16 mouse cellular contexts compared by ENCODE assay signal in genomic region chr12:85185810-85186209, GRCm38 (mm10). TPM values are rescaled to one million over a fixed set of nuclear protein-coding genes. Genes with fewer than 3 reads are reported as not detected.
DNase-seq lines count a peak whose midpoint lies in the region; ATAC-seq and TF ChIP-seq lines count a peak whose summit lies in the region.
"Had no signal": no experiment of that assay in that cellular context is flagged by ENCODE, and none has a peak within 500 bp of the region (broad histone marks: within the 10 kb centered on the region; RNA-seq: fewer than 3 reads in every experiment).

No protein-coding gene starts in this region.

- no peak for TF ChIP-seq EP300 in lung, postnatal 0 days (IDR thresholded peaks at IDR 0.05)

- peak overlapping the region; percentile 44; the same call in 1 of the 2 replicates for H3K27ac ChIP-seq in embryonic fibroblast, embryonic 13.5 days (ENCODE audit: insufficient read depth, low read length)
- H3K27ac ChIP-seq in heart, embryonic 15.5 days, result peak overlapping the region; percentile 59
- peak overlapping the region; percentile 68 for H3K27ac ChIP-seq in stomach, embryonic 16.5 days (ENCODE audit: low read length)
- no peak overlapping the region for H3K27ac ChIP-seq in lung, postnatal 0 days (ENCODE audit: low read length)
- no peak overlapping the region for H3K27ac ChIP-seq in midbrain, postnatal 0 days (ENCODE audit: low read depth, low read length)
- H3K27ac ChIP-seq: liver, embryonic 15.5 days; macrophage; midbrain, embryonic 13.5 days had no signal

- no peak overlapping the region for H3K4me2 ChIP-seq in heart, embryonic 15.5 days
- no peak overlapping the region for H3K4me2 ChIP-seq in stomach, embryonic 16.5 days (ENCODE audit: low read depth, low read length)
- no peak overlapping the region for H3K4me2 ChIP-seq in lung, postnatal 0 days (replicated peaks; ENCODE audit: low read depth, low read length)
- no peak overlapping the region for H3K4me2 ChIP-seq in midbrain, postnatal 0 days (ENCODE audit: low read depth, low read length, poor library complexity, severe bottlenecking)
- H3K4me2 ChIP-seq: liver, embryonic 15.5 days; midbrain, embryonic 13.5 days had no signal

- TF ChIP-seq CTCF in embryonic fibroblast, embryonic 13.5 days (IDR thresholded peaks at IDR 0.05; ENCODE audit: borderline replicate concordance, insufficient read depth, low read length), result no peak
- no peak for TF ChIP-seq CTCF in lung, postnatal 0 days (IDR thresholded peaks at IDR 0.05)
- no peak for TF ChIP-seq CTCF in midbrain, postnatal 0 days (IDR thresholded peaks at IDR 0.05)

- WGBS in heart, embryonic 15.5 days, result 32% methylated on average over 8 of the region's 8 CpGs
- 44% methylated on average over 8 of the region's 8 CpGs for WGBS in stomach, embryonic 16.5 days
- WGBS in lung, postnatal 0 days, result 51% methylated on average over 8 of the region's 8 CpGs
- WGBS in midbrain, postnatal 0 days, result 71% methylated on average over 8 of the region's 8 CpGs

- peak; percentile 61 for DNase-seq in gastrocnemius, postnatal 14 days
- no peak for DNase-seq in gastrocnemius, postnatal 25 days
- no peak for DNase-seq in lung, postnatal 0 days (ENCODE audit: low spot score)
- DNase-seq in midbrain, postnatal 0 days (ENCODE audit: low spot score), result no peak
- DNase-seq: adrenal gland, postnatal 25 days; kidney, postnatal 14 days; right cerebral cortex, postnatal 25 days; thymus, postnatal 25 days had no signal

- peaks cover 9% of the 10 kb centered on the region for H3K4me1 ChIP-seq in embryonic fibroblast, embryonic 13.5 days (ENCODE audit: control insufficient read depth, insufficient read depth, low read length)
- peaks cover 29% of the 10 kb centered on the region for H3K4me1 ChIP-seq in heart, embryonic 15.5 days (replicated peaks)
- peaks cover 16% of the 10 kb centered on the region for H3K4me1 ChIP-seq in stomach, embryonic 16.5 days (ENCODE audit: control insufficient read depth, insufficient read depth, low read length)
- no peaks in the 10 kb centered on the region for H3K4me1 ChIP-seq in lung, postnatal 0 days (ENCODE audit: insufficient read depth, low read depth, low read length)
- H3K4me1 ChIP-seq in midbrain, postnatal 0 days (ENCODE audit: insufficient read depth, low read length), result no peaks in the 10 kb centered on the region
- H3K4me1 ChIP-seq: liver, embryonic 15.5 days had no signal

- no peak overlapping the region for H3K4me3 ChIP-seq in embryonic fibroblast, embryonic 13.5 days (ENCODE audit: insufficient read depth, low read length)
- no peak overlapping the region for H3K4me3 ChIP-seq in heart, embryonic 15.5 days
- no peak overlapping the region for H3K4me3 ChIP-seq in stomach, embryonic 16.5 days (replicated peaks; ENCODE audit: low read length)
- no peak overlapping the region for H3K4me3 ChIP-seq in lung, postnatal 0 days (ENCODE audit: low read depth, low read length)
- H3K4me3 ChIP-seq in midbrain, postnatal 0 days (ENCODE audit: low read depth, low read length), result no peak overlapping the region
- H3K4me3 ChIP-seq: liver, embryonic 15.5 days; midbrain, embryonic 13.5 days had no signal

- intact Hi-C loops in gastrocnemius, postnatal 14 days (cut with DNase I; ENCODE audit: low total_unique reads), result no loop called here

- no peaks in the 10 kb centered on the region for H3K9me3 ChIP-seq in heart, embryonic 15.5 days (replicated peaks)
- H3K9me3 ChIP-seq in stomach, embryonic 16.5 days (replicated peaks; ENCODE audit: control insufficient read depth, low read length), result no peaks in the 10 kb centered on the region
- H3K9me3 ChIP-seq in lung, postnatal 0 days (ENCODE audit: low read length), result no peaks in the 10 kb centered on the region
- H3K9me3 ChIP-seq in midbrain, postnatal 0 days (ENCODE audit: low read length), result no peaks in the 10 kb centered on the region
- H3K9me3 ChIP-seq: liver, embryonic 15.5 days; midbrain, embryonic 13.5 days had no signal

- no peak overlapping the region for H3K9ac ChIP-seq in heart, embryonic 15.5 days
- peak overlapping the region; percentile 39; the same call in 1 of the 2 replicates for H3K9ac ChIP-seq in stomach, embryonic 16.5 days (ENCODE audit: low read length)
- H3K9ac ChIP-seq in lung, postnatal 0 days (replicated peaks; ENCODE audit: low read depth), result no peak overlapping the region
- H3K9ac ChIP-seq in midbrain, postnatal 0 days (replicated peaks; ENCODE audit: low read length, poor library complexity, severe bottlenecking), result no peak overlapping the region
- H3K9ac ChIP-seq: liver, embryonic 15.5 days; midbrain, embryonic 13.5 days had no signal

- H3K36me3 ChIP-seq in heart, embryonic 15.5 days, result no peaks in the 10 kb centered on the region
- no peaks in the 10 kb centered on the region for H3K36me3 ChIP-seq in stomach, embryonic 16.5 days (ENCODE audit: control insufficient read depth, insufficient read depth, low read length)
- H3K36me3 ChIP-seq in lung, postnatal 0 days (ENCODE audit: insufficient read depth, low read length), result no peaks in the 10 kb centered on the region
- H3K36me3 ChIP-seq in midbrain, postnatal 0 days (ENCODE audit: insufficient read depth, low read length), result no peaks in the 10 kb centered on the region
- H3K36me3 ChIP-seq: liver, embryonic 15.5 days; midbrain, embryonic 13.5 days had no signal

- no peak for TF ChIP-seq POLR2A in embryonic fibroblast, embryonic 13.5 days (IDR thresholded peaks at IDR 0.05; ENCODE audit: low read depth, low read length)

- ATAC-seq in heart, embryonic 15.5 days (replicated peaks; ENCODE audit: insufficient number of reproducible peaks, insufficient read depth, low FRiP score, low read depth), result peak; percentile 67
- ATAC-seq in stomach, embryonic 16.5 days (ENCODE audit: insufficient read depth, low FRiP score), result peak; percentile 59; the same call in 1 of the 2 replicates
- ATAC-seq in lung, postnatal 0 days, result no peak
- no peak for ATAC-seq in granulocyte monocyte progenitor cell, adult 5-6 weeks (replicated peaks; ENCODE audit: poor library complexity, severe bottlenecking)
- ATAC-seq in midbrain, postnatal 0 days (ENCODE audit: low FRiP score), result no peak
- ATAC-seq: forebrain, embryonic 16.5 days; midbrain, embryonic 13.5 days had no signal

- H3K27me3 ChIP-seq in heart, embryonic 15.5 days, result peaks cover 3% of the 10 kb centered on the region; the same call in 1 of the 2 replicates
- no peaks in the 10 kb centered on the region for H3K27me3 ChIP-seq in stomach, embryonic 16.5 days (ENCODE audit: control insufficient read depth, insufficient read depth, low read length)
- no peaks in the 10 kb centered on the region for H3K27me3 ChIP-seq in lung, postnatal 0 days (replicated peaks; ENCODE audit: insufficient read depth, low read length)
- H3K27me3 ChIP-seq in midbrain, postnatal 0 days (ENCODE audit: insufficient read depth, low read length), result no peaks in the 10 kb centered on the region

RNA-seq across cellular contexts. Expression of gene Pgf, which starts 8.2 kb away (rescaled TPM):
- total RNA-seq in gastrocnemius, postnatal 14 days (2021), result 1 to 10 TPM; 2.2 to 2.3 TPM
- total RNA-seq in gastrocnemius, postnatal 25 days (2021), result 1 to 10 TPM; 1.3 to 1.8 TPM
- polyA plus RNA-seq in embryonic fibroblast, embryonic 13.5 days (2011; ENCODE audit: insufficient read length, low read depth, missing spikeins), result 3.7 and 6.6 TPM in 2 replicates
- 8.9 and 9.5 TPM in 2 replicates for polyA plus RNA-seq in heart, embryonic 15.5 days (2015; fragmentation: Nextera tagmentation; extraction: Ambion mirVana)
- polyA plus RNA-seq in stomach, embryonic 16.5 days (2015; fragmentation: Nextera tagmentation; extraction: Ambion mirVana), result 14.9 and 16.3 TPM in 2 replicates
- polyA plus RNA-seq in lung, postnatal 0 days (2015; fragmentation: Nextera tagmentation; extraction: Ambion mirVana), result 12.7 and 19.0 TPM in 2 replicates
- not detected in 2 replicates for total RNA-seq in granulocyte monocyte progenitor cell, adult 5-6 weeks (2014; fragmentation: Nextera tagmentation)
- total RNA-seq in granulocyte monocyte progenitor cell, adult 5-6 weeks (2017), result not detected in 2 replicates
- total RNA-seq in midbrain, postnatal 0 days (2014; rRNA removed), result 3.4 and 6.0 TPM in 2 replicates
- 9.1 and 9.4 TPM in 2 replicates for polyA plus RNA-seq in midbrain, postnatal 0 days (2015; fragmentation: Nextera tagmentation; extraction: Ambion mirVana)

RNA-seq across cellular contexts. Expression of gene Eif2b2, which starts 33.5 kb away (rescaled TPM):
- 10 to 100 TPM; 75.6 to 77.1 TPM for total RNA-seq in gastrocnemius, postnatal 14 days (2021)
- 10 to 100 TPM; 47.1 to 54.2 TPM for total RNA-seq in gastrocnemius, postnatal 25 days (2021)
- 51.1 and 54.8 TPM in 2 replicates for polyA plus RNA-seq in embryonic fibroblast, embryonic 13.5 days (2011; ENCODE audit: insufficient read length, low read depth, missing spikeins)
- polyA plus RNA-seq in heart, embryonic 15.5 days (2015; fragmentation: Nextera tagmentation; extraction: Ambion mirVana), result 50.1 and 62.3 TPM in 2 replicates
- 72.9 and 82.5 TPM in 2 replicates for polyA plus RNA-seq in stomach, embryonic 16.5 days (2015; fragmentation: Nextera tagmentation; extraction: Ambion mirVana)
- polyA plus RNA-seq in lung, postnatal 0 days (2015; fragmentation: Nextera tagmentation; extraction: Ambion mirVana), result 58.7 and 64.9 TPM in 2 replicates
- 51.8 and 89.9 TPM in 2 replicates for total RNA-seq in granulocyte monocyte progenitor cell, adult 5-6 weeks (2014; fragmentation: Nextera tagmentation)
- 44.0 and 61.7 TPM in 2 replicates for total RNA-seq in granulocyte monocyte progenitor cell, adult 5-6 weeks (2017)
- 43.1 and 65.3 TPM in 2 replicates for total RNA-seq in midbrain, postnatal 0 days (2014; rRNA removed)
- 79.5 and 82.5 TPM in 2 replicates for polyA plus RNA-seq in midbrain, postnatal 0 days (2015; fragmentation: Nextera tagmentation; extraction: Ambion mirVana)

RNA-seq across cellular contexts. Expression of gene Rps6kl1, which starts 34.7 kb away (rescaled TPM):
- total RNA-seq in gastrocnemius, postnatal 14 days (2021), result under 1 TPM; 0.51 to 0.89 TPM
- total RNA-seq in gastrocnemius, postnatal 25 days (2021), result 1 to 10 TPM in 1 of 2 experiments, under 1 TPM in 1; 0.95 to 1.1 TPM
- not detected in 2 replicates for polyA plus RNA-seq in embryonic fibroblast, embryonic 13.5 days (2011; ENCODE audit: insufficient read length, low read depth, missing spikeins)
- polyA plus RNA-seq in heart, embryonic 15.5 days (2015; fragmentation: Nextera tagmentation; extraction: Ambion mirVana), result 0.87 and 1.9 TPM in 2 replicates
- 1.3 and 1.8 TPM in 2 replicates for polyA plus RNA-seq in stomach, embryonic 16.5 days (2015; fragmentation: Nextera tagmentation; extraction: Ambion mirVana)
- polyA plus RNA-seq in lung, postnatal 0 days (2015; fragmentation: Nextera tagmentation; extraction: Ambion mirVana), result 0.82 and 0.83 TPM in 2 replicates
- total RNA-seq in granulocyte monocyte progenitor cell, adult 5-6 weeks (2014; fragmentation: Nextera tagmentation), result not detected in 2 replicates
- not detected in 2 replicates for total RNA-seq in granulocyte monocyte progenitor cell, adult 5-6 weeks (2017)
- total RNA-seq in midbrain, postnatal 0 days (2014; rRNA removed), result 47.2 and 48.6 TPM in 2 replicates
- polyA plus RNA-seq in midbrain, postnatal 0 days (2015; fragmentation: Nextera tagmentation; extraction: Ambion mirVana), result 35.0 and 37.1 TPM in 2 replicates
- polyA plus RNA-seq: macrophage had no signal

Comparison
In these comparisons a context has a peak if more than half of its experiments do, and no peak if none do; other contexts are left out.
1. H3K27ac ChIP-seq: peak in embryonic fibroblast, embryonic 13.5 days (single experiment), heart, embryonic 15.5 days (single experiment) and stomach, embryonic 16.5 days (single experiment); none in lung, postnatal 0 days (single experiment) and midbrain, postnatal 0 days (single experiment).
2. ATAC-seq: peak in heart, embryonic 15.5 days (single experiment) and stomach, embryonic 16.5 days (single experiment); none in lung, postnatal 0 days (single experiment), granulocyte monocyte progenitor cell, adult 5-6 weeks (single experiment) and midbrain, postnatal 0 days (single experiment).
3. RNA of gene Rps6kl1, which starts 34.7 kb away (polyA plus RNA-seq): 35.0 to 37.1 TPM in midbrain, postnatal 0 days; 1.3 to 1.8 TPM in stomach, embryonic 16.5 days, 0.87 to 1.9 TPM in heart, embryonic 15.5 days, 0.82 to 0.83 TPM in lung, postnatal 0 days and not detected in embryonic fibroblast, embryonic 13.5 days; every median in the first group is over 10 times any median in the second.